Mouse (Mus musculus): ENCODE data around the gene Gtpbp8.

The Gtpbp8 gene

DNA sequence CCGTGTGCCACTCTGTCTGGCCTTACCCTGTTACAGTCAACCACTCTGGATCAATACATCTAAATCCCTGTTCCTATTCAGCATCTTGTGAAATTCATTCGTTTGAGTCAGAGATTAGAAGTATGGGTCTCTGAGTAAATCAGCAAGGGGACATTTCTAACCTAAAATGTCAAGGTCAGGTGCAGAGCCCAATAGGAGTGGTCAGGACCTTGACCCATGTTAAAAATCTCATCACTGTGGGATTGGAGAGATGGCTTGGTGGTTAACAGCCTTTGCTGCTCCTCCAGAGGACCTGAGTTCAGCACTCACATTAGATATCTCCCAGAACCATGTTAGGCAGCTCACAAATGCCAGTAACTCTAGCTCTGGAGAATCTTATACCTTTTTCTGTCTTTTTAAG lies 55.7 kb downstream of the Gtpbp8 start:
- DNase-seq (ENCODE audit: low spot score in 2 of 2): no peak

DNA sequence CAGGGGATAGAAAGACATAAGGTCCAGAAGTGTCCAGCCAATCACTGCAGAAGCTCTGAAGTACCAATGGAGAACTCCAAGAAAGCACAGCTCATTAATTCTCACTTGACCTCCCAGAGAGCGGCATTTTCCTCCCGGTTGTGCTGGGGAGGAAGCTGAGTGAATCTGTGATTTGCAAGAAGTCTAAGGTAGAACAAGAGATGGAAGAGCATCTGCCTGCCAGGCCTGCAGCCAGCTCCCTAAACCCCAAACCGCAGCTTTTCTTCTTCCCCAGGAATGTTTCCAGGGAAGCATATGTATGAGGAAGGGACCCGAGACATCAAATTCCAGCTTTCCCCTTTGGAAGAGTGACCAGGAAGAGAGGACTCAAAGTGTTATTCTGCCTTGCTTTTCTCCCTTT lies 57.7 kb downstream of the Gtpbp8 start:
- no peak for DNase-seq (ENCODE audit: low spot score in 2 of 2)

DNA sequence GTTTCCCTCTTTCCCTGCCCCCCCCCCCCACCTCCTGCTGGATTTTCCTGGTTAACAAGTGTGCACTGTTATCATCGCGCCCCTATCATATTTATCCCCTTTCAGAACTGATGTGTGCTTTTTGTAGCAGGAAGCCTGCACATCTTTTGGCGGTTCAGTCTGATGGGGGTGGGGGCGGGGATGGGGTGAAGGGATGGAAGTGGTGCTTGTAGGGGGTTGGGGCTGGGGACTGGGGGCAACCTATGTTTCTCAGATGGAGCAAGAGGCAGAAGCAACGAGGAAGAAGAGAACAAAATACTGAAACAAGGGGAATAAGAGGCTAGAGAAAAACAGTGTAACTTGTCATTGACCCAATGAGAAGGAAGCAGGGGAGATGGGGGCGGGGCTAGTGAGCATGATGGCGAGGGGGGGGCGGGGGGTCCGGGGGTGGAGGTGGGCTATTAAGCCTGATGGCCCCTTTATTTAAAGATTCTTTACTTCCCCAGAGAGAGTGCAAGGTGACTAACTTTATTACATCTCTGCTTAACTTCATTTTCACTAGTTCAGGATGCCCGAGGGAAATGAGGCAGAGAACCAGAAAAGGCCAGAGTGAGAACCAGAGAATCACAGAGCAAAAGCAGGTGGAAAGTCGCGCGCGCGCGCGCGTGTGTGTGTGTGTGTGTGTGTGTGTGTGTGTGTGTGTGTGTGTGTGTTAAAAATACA lies 58.3 kb downstream of the Gtpbp8 start:
- DNase-seq (ENCODE audit: low spot score in 2 of 2): no peak

GRCm38 (mm10) chr16:44686991-44687718 lies 59.0 kb downstream of the Gtpbp8 start:
- DNase-seq (ENCODE audit: low spot score in 2 of 2): no peak

Data from urinary bladder, postnatal 36 days (tissue).